Mouse (Mus musculus) spleen, adult 2 months (tissue): ENCODE measurements at regions not wholly inside any gene's neighbourhood (a gene's known extent, or its start where the extent isn't known, plus 50 kb on each side); places are given as distances from the start of the nearest gene placed in this dataset.

Source experiments
- CTCF ChIP-seq: fragments of 200-500 bp; IDR thresholded peaks from 2 replicates; pipeline ENCODE4 v1.5.1; 2011; ENCODE audit warnings: mild to moderate bottlenecking, inconsistent platforms; ENCODE audit not compliant: insufficient read depth, insufficient read length, insufficient replicate concordance; ENCODE audit errors: extremely low read depth
- POLR2A ChIP-seq: fragments of 200-500 bp; IDR thresholded peaks from 2 replicates; pipeline ENCODE4 v1.6.1; 2011; ENCODE audit warnings: low read depth, low read length, inconsistent platforms

- TF ChIP-seq CTCF (no peak), POLR2A (no peak)
Measured at GRCm38 (mm10) chr2:178698648-178699047, 268.3 kb downstream of the Cdh26 start.
